Mouse (Mus musculus): ENCODE measurements around the gene Rab1a.

DNA sequence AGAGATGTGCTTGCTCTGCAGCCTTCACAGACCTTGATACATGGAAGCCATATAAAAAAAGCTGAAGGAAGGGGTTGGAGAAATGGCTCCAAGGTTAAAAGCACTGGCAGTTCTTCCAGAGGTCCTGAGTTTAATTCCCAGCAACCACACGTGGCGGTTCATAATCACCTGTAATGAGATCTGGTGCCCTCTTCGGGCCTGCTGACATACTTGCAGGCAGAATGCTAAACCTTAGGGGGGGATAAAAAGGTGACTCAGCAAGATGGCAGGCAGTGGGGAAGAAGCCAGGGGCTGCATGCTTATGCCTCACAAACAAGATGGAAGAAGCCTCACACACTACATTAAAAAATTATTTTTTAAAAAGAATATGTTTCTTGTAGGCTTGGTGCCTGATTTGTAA lies 33.0 kb downstream of the Rab1a start:
- TF ChIP-seq CTCF (IDR thresholded peaks at IDR 0.05; ENCODE audit: low read depth, low read length) = no peak
- TF ChIP-seq POLR2AphosphoS5 (IDR thresholded peaks at IDR 0.05; ENCODE audit: insufficient replicate concordance, low read depth, low read length) = no peak
